Mouse (Mus musculus): ENCODE results near the gene 2610044O15Rik8. TPM values are rescaled to one million over a fixed set of nuclear protein-coding genes. Genes with fewer than 3 reads are reported as not detected.
"Not testable (repeated sequence)": the region's sequence is repeated elsewhere in the genome, so short reads cannot be mapped to it uniquely, and the experiment has no call there.

The 2610044O15Rik8 gene
- total RNA-seq (2021) (10 to 100 TPM; 14.5 to 17.2 TPM), polyA plus RNA-seq (2012; rRNA removed) (4.8 and 9.3 TPM in 2 replicates)
- long read RNA-seq, transcript 2610044O15Rik8-204 (4 exons, 343 nt): major isoform, 5 of 15 reads
- long read RNA-seq, partial matches to known transcripts: 0 of 15 reads
- long read RNA-seq, other reads (novel, unspliced or antisense): 5 of 15 reads

DNA sequence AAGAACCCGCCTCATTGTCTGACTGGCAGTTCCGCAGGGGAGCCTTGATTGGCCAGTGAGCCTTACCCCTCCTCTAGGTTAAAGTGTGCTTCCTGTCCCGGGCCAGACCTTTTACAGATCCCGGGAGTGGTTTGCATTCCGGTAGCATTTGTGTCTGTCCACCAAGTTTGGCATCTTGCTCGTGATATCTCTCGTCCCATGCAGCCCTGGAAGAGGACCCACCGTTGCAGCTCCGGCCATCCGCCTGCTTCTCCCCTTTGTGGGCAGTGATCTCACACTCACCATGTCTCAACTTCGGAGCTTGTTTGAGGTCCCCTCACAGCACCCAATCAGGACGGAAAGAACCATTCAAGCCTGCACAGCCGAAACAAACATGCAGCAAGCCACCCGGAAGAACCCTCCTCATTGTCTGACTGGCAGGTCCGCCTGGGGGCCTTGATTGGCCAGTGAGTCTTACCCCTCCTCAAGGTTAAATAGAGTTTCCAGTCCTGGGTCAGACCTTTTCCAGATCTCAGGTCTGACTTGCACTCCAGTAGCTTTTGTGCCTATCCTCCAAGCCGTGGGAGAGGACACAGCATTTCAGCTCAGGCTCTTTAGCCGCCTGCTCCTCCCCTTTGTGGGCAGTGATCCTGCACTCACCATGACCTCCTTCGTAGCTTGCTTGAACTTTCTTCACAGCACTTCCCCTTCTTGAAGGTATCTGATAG is at the start of gene 2610044O15Rik8:
Gene 2610044O15Rik8 (minus strand): TSS at position 380 of the 707 bp plus-strand sequence.
- Histone ChIP-seq H3K9ac (ENCODE audit: low read depth, low read length) (peak within 1 kb of the TSS; percentile 88), H3K79me2 (replicated peaks; ENCODE audit: control insufficient read depth, insufficient read depth, low read length) (no peaks in the 10 kb centered on the region; the same call in 1 of the 2 replicates), H3K27ac (peak within 1 kb of the TSS; percentile 86), H3K27me3 (ENCODE audit: control insufficient read depth, insufficient read depth, low read length) (no peaks in the 10 kb centered on the region), H3K4me3 (peak within 1 kb of the TSS; percentile 75), H3K4me1 (ENCODE audit: control insufficient read depth, insufficient read depth, low read length) (peaks cover 3% of the 10 kb centered on the region), H3K36me3 (ENCODE audit: control insufficient read depth, insufficient read depth, low read length) (peaks cover 3% of the 10 kb centered on the region; the same call in 1 of the 2 replicates)
- intact Hi-C loops (cut with DNase I): loop anchor here (2.0 kb wide), 1 partner anchor 29 kb away; no protein-coding TSS in a partner anchor
- peak; percentile 90 to 92 for DNase-seq
- WGBS: under 1% methylated on average over 18 of the region's 18 CpGs
- TF ChIP-seq CTCF (IDR thresholded peaks at IDR 0.05) (no peak), POLR2A (IDR thresholded peaks at IDR 0.05; ENCODE audit: insufficient read depth, low read depth, low read length) (peak; percentile 80), EP300 (IDR thresholded peaks at IDR 0.05; ENCODE audit: insufficient read depth, low read depth, low read length) (0 out of 2 replicates have a peak, but pooled peaks have one; percentile 20)

DNA sequence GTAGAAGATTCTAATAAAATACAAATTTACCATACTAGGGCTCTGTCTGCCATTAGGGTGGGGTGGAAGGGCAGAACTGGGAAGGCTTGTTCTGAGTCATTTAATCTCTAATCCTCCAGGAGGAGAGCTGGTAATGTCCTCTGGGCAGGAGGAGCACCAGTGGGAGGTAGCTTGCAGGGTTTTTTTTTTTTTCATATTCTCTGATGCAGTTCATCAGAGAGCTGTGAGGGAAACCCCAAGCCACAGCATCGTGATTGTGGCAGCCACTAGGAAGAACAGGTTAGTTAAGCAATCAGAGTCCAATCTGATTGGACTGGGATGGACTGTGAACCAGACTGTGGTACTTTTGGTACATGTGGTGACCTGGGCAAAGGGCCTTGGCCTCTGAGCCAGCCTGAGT is 31.7 kb upstream of the 2610044O15Rik8 start:
- 83% methylated on average over 1 of the region's 1 CpGs for whole genome bisulfite sequencing
- no peak overlapping the region for H3K4me3 ChIP-seq
- no peak overlapping the region for H3K9ac ChIP-seq (ENCODE audit: low read depth, low read length)
- peaks cover 2% of the 10 kb centered on the region for H3K4me1 ChIP-seq (ENCODE audit: control insufficient read depth, insufficient read depth, low read length)
- no peak for TF ChIP-seq CTCF (IDR thresholded peaks at IDR 0.05)
- TF ChIP-seq POLR2A (IDR thresholded peaks at IDR 0.05; ENCODE audit: insufficient read depth, low read depth, low read length): no peak
- no peak for TF ChIP-seq EP300 (IDR thresholded peaks at IDR 0.05; ENCODE audit: insufficient read depth, low read depth, low read length)
- no peaks in the 10 kb centered on the region for H3K36me3 ChIP-seq (ENCODE audit: control insufficient read depth, insufficient read depth, low read length)
- no peak overlapping the region for H3K27ac ChIP-seq
- DNase-seq: no peak
- H3K79me2 ChIP-seq (replicated peaks; ENCODE audit: control insufficient read depth, insufficient read depth, low read length): no peaks in the 10 kb centered on the region
- H3K27me3 ChIP-seq (ENCODE audit: control insufficient read depth, insufficient read depth, low read length): no peaks in the 10 kb centered on the region
- intact Hi-C loops (cut with DNase I): no loop called here

DNA sequence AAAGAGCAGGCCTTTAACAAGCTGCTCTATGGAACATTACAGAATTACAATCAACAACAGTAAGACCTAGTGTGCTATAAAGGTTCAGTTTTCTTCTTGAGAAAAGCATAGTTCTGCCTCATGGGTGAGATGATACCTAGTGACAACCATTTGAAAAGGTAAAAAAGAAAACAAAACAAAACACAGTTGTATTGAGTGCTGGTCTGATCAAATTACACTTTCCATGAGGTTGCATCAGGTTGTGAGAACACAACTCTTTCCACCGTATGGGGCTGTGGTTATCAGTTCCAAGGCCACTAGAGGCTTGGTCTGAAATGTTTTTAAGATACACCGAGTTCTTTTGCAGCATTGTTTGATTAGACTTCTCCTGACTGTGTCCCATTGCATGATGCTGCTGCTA is 30.1 kb upstream of the 2610044O15Rik8 start:
- WGBS: 51% methylated on average over 2 of the region's 2 CpGs
- TF ChIP-seq CTCF (IDR thresholded peaks at IDR 0.05) (no peak), POLR2A (IDR thresholded peaks at IDR 0.05; ENCODE audit: insufficient read depth, low read depth, low read length) (no peak), EP300 (IDR thresholded peaks at IDR 0.05; ENCODE audit: insufficient read depth, low read depth, low read length) (no peak)
- Histone ChIP-seq H3K27me3 (ENCODE audit: control insufficient read depth, insufficient read depth, low read length) (no peaks in the 10 kb centered on the region), H3K4me3 (no peak overlapping the region), H3K4me1 (ENCODE audit: control insufficient read depth, insufficient read depth, low read length) (peaks cover 2% of the 10 kb centered on the region), H3K27ac (no peak overlapping the region), H3K9ac (ENCODE audit: low read depth, low read length) (no peak overlapping the region), H3K79me2 (replicated peaks; ENCODE audit: control insufficient read depth, insufficient read depth, low read length) (no peaks in the 10 kb centered on the region), H3K36me3 (ENCODE audit: control insufficient read depth, insufficient read depth, low read length) (no peaks in the 10 kb centered on the region)
- intact Hi-C loops (cut with DNase I): no loop called here
- no peak for DNase-seq

GRCm38 (mm10) chr8:129263211-129263927 is 29.2 kb upstream of the 2610044O15Rik8 start:
- DNase-seq: peak; percentile 79 to 86
- Histone ChIP-seq H3K4me3 (peak overlapping the region; percentile 61), H3K27ac (peak overlapping the region; percentile 40; the same call in 1 of the 2 replicates), H3K9ac (ENCODE audit: low read depth, low read length) (peak overlapping the region; percentile 61)
- intact Hi-C loops (cut with DNase I): loop anchor here (2.0 kb wide), 1 partner anchor 29 kb away; the partner anchor contains the start of gene 2610044O15Rik8
- H3K4me1 ChIP-seq (ENCODE audit: control insufficient read depth, insufficient read depth, low read length); H3K36me3 ChIP-seq (ENCODE audit: control insufficient read depth, insufficient read depth, low read length); H3K27me3 ChIP-seq (ENCODE audit: control insufficient read depth, insufficient read depth, low read length); H3K79me2 ChIP-seq (replicated peaks; ENCODE audit: control insufficient read depth, insufficient read depth, low read length): not testable (repeated sequence)
- WGBS: under 1% methylated on average over 24 of the region's 24 CpGs

GRCm38 (mm10) chr8:129233664-129234026 is 561 bp downstream of the 2610044O15Rik8 start:
- no peak for DNase-seq
- under 1% methylated on average over 9 of the region's 9 CpGs for WGBS
- H3K79me2 ChIP-seq (replicated peaks; ENCODE audit: control insufficient read depth, insufficient read depth, low read length): no peaks in the 10 kb centered on the region; the same call in 1 of the 2 replicates
- peak overlapping the region; percentile 86 for H3K27ac ChIP-seq
- H3K36me3 ChIP-seq (ENCODE audit: control insufficient read depth, insufficient read depth, low read length): peaks cover 3% of the 10 kb centered on the region; the same call in 1 of the 2 replicates
- intact Hi-C loops (cut with DNase I): loop anchor here (2.0 kb wide), 1 partner anchor 29 kb away; no protein-coding TSS in a partner anchor
- H3K4me1 ChIP-seq (ENCODE audit: control insufficient read depth, insufficient read depth, low read length): peaks cover 3% of the 10 kb centered on the region
- H3K9ac ChIP-seq (ENCODE audit: low read depth, low read length): peak overlapping the region; percentile 73
- no peaks in the 10 kb centered on the region for H3K27me3 ChIP-seq (ENCODE audit: control insufficient read depth, insufficient read depth, low read length)
- H3K4me3 ChIP-seq: peak overlapping the region; percentile 75
- TF ChIP-seq POLR2A (IDR thresholded peaks at IDR 0.05; ENCODE audit: insufficient read depth, low read depth, low read length): no peak
- TF ChIP-seq EP300 (IDR thresholded peaks at IDR 0.05; ENCODE audit: insufficient read depth, low read depth, low read length): no peak
- no peak for TF ChIP-seq CTCF (IDR thresholded peaks at IDR 0.05)

Other genes starting within 250 kb of the 2610044O15Rik8 start
- gene Ccdc7a, start 168.9 kb downstream of the 2610044O15Rik8 start, total RNA-seq (2021): not detected
- gene Ccdc7a, start 168.9 kb downstream of the 2610044O15Rik8 start, polyA plus RNA-seq (2012; rRNA removed): not detected in 2 replicates
- gene Ccdc7b, start 167.3 kb downstream of the 2610044O15Rik8 start, total RNA-seq (2021): not detected
- gene Ccdc7b, start 167.3 kb downstream of the 2610044O15Rik8 start, polyA plus RNA-seq (2012; rRNA removed): not detected in 2 replicates
- gene Gm10999, start 102.7 kb downstream of the 2610044O15Rik8 start, total RNA-seq (2021): not detected
- not detected in 2 replicates for gene Gm10999, start 102.7 kb downstream of the 2610044O15Rik8 start, polyA plus RNA-seq (2012; rRNA removed)

Data from heart, adult 2 months (tissue).